Mouse (Mus musculus) CH12F3 (cell line): ENCODE measurements around the gene Pcsk5.

Experiments used
- in situ Hi-C: fragments of 300-500 bp; cut with MboI; formaldehyde crosslinking; loops from 2 replicates; pipeline ENCODE4 v1.14.3; 2020; ENCODE audit warnings: low sequenced_read_pairs

Pcsk5 gene

DNA sequence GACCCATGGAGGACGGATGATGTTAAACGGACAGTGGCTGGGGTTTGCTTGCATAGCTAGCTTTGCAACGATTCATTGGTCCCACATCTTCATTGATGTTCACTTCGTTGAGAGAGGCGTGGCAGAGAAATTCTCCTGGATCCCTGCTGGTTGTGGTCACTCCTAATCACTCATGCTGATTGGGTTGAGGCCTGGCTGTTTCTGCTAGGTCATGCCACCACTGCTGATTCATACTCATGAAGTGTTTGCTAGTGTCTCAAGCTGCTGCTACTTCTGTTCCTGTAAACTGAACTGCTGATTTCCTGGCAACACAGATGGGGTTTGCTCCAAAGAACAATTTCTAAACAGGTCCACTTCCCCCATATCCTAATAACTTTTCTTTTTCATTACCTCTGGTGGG, 430.6 kb downstream of the Pcsk5 start:
- in situ Hi-C loops = no loop called here

DNA sequence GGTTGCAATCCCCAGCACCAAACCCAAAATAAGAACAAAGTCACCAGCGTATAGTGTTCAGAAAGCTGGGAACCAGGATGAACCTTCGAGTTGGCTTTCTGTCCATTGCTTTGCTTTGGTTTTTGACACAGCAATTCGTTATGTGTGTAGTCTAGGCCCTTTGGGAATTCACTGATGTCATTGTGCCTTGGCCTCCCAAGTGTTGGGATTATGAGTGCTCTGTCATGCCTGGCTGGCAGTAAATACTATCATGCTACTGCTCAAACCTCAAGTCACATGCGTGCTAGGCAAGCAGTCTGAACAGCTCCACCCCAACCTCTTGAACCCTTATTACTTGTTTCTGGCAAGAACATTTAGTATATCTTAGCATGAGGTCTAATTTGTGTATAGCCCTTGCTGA, 434.3 kb downstream of the Pcsk5 start:
- in situ Hi-C loops = no loop called here

DNA sequence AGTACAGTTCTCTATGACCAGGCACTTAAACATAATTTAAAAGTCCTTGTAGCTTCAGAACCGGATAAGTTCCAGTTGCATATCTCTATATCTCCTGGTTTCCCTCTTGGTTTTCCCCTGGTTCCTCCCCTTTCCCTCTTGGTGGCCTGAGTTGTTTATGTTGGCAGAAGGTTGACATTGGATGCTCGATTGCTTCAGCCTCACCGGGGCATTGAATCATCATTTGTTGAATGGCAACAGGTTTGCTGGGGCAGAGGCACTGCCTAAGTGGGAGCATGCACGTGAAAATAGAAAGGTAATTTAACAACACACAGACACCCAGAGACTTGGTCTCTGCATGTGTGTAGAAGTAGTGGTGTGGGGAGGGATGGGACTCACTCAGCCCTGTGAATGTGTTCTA, 436.9 kb downstream of the Pcsk5 start:
- in situ Hi-C loops = no loop called here

DNA sequence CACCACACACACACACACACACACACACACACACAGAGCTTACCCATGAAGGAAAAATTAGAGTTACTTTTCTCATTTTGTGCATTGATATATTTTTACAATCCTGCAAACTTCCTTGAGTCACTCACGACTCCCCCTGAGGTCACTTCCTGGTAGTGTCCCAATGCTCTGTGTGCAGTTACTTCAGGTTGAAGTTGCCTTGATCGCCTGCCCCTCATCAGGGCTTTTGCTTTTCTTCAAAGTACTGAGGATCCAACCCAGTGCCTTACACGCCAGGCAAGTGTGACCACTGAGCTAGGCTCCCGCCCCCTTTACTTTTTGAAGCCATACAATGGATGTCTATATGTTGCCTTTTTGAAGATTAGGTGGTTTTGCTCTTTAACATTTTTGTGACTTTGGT, 437.5 kb downstream of the Pcsk5 start:
- in situ Hi-C loops = no loop called here

DNA sequence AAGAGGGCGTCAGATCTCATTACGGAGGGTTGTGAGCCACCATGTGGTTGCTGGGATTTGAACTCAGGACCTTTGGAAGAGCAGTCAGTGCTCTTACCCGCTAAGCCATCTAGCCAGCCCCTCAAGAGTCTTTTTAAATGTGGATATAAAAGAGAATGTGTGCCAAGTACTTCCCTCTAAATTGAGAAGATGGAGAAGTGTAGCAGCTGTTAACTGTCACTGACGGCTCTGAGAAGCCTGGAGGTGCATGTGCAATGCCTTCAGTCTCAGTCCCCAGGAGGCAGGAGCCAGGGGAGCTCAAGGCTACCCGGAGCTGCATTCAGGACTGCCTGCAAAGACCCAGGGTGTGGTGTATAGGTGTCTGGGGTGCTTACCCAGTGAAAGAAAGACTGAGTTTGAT, 439.5 kb downstream of the Pcsk5 start:
- in situ Hi-C loops = no loop called here

DNA sequence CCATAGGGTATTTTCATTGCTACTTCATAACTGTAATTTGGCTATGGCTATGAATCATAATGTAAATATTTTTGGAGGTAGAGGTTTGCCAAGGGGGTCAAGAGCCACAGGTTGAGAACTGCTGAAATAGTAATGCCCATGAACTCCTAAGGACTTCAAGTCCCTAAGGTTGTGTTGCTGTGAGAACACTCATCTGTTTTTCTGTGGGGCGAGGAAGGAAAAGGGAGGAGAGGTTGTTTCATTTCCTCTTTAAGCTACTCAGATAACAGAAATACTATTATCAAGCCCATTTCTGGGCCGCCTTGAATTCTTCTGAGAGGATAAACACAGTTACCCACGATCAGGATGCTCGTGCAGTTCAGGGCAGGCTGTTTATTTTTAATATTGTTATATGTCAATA, 440.6 kb downstream of the Pcsk5 start:
- in situ Hi-C loops = no loop called here

DNA sequence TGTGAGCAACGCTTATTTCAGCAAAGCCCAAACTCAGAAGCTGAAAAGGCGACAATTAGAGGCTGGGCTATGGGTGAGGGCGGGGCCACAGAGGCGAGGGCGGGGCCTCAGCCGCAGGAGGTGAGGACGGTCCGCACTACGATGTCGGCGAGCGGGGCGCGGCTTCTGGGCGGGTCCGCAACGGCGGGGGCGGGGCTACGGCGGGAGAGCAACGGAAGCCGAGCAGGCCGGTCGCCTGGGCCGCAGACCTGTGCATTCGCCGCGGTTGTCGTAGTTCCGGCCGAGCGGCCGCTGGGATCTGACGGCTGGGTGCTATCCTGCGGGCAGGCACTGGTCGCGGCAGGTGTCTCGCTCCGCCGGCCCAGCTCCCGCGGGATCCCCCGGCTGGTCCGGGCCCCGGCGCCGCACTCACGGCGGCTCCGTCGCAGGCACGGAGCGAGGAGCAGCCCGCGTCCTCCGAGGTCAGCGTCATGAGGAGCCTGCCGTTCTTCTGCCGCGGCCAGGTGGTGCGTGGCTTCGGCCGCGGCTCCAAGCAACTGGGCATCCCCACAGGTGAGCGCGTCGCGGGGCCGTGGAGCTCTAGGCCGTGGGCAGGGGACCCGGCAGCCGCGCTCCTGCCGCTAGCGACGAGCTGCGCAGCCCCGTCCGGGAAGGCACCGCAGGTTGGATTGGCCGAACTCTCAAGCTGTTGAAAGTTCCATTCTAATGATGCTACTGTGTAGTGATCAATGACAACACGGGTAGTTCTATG, 443.4 kb downstream of the Pcsk5 start, which contains the start of gene Rfk:
Rfk (plus strand) TSS at position 203 of the 751 bp plus-strand sequence.
- in situ Hi-C loops = no loop called here

DNA sequence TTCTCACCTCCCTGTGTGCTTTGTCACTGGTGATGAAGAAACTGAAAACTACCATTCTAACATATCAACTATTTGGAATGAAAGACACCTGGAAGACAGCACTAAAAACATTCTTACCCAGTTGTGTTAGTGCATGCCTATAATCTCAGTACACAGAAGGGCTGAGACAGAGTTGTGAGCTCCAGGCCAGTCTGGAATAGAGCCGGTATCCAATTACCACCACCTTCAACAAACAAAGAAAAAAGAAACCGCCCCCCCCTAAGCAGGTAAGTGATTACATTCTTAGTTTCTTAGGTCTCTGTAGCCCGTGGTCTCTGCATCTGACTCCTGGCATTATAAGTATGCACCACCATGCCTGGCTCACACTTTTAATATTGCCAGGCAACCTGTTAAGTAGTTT, 444.6 kb downstream of the Pcsk5 start:
- in situ Hi-C loops = no loop called here

DNA sequence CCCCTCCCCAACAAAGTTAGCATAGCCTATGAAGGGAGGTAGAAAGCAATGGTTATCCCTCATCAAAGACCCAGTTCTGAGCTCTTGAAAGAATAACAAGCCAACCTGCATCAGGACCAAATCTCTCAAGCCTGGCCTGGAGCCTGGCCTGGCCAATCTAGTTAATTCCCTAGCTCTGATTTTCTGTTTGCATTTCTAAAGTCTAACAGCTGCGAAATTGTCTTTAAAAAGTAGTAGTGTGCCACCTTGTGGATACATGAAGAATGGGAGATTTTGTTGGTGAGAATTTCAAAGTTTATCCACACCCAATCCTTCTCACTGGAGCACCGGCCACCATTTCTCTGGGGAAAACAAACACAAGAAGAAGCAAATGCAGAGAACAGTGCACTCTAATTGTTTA, 449.0 kb downstream of the Pcsk5 start:
- in situ Hi-C loops = no loop called here

DNA sequence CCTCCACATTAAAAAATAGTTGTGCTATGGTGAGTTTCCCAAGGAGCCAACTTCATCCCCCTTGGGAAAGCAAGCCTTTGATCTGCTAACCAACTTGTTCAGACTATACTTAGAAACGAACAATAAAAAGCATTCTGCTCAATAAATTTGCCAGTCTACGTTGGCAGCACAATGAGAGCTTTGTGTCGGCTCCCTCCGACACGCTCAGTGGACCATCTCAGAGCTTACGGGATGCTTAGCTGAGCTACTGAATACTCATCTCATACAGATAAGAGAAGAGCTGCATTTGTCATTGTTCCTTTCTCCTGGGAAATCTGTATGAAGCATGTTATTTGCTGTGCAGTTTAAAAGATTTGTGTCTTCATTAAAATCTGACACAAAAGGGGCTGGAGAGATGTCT, 451.0 kb downstream of the Pcsk5 start:
- in situ Hi-C loops = no loop called here

DNA sequence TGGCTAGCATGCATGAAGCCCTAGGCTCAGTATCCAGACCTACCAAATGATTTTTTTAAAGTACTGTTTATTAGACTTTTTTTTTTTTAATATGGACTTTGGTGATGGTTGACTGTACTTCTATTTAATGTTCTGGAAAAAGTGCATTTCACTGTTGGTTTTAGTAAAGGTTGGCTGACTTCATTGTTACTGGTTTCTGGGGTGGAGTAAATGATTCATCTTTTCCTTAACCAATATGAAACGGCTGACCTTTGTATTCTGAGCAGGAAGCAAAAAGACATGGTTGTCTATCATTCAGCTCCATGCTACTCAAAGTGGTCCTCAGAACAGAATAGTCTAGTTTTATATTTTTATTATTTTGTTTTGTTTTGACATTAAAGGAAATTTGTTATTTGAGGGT, 452.0 kb downstream of the Pcsk5 start:
- in situ Hi-C loops = no loop called here

DNA sequence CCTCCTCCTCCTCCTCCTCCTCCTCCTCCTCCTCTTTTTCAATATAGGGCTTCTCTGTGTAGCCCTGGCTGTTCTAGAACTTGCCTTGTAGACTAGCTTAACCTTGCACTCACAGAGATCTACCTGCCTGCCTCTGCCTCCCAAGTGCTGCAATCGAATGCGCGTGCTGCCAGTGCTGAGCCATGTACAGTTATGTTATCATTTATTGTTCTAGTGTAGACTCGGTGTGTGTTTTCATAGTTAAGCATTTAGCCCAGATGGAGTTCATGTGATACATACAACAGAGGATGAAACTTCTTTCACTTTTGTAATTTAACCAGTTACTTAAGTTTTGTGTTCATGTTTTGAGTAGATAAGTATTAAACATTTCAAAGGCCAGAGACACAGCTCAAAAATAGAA, 452.4 kb downstream of the Pcsk5 start:
- in situ Hi-C loops = no loop called here

DNA sequence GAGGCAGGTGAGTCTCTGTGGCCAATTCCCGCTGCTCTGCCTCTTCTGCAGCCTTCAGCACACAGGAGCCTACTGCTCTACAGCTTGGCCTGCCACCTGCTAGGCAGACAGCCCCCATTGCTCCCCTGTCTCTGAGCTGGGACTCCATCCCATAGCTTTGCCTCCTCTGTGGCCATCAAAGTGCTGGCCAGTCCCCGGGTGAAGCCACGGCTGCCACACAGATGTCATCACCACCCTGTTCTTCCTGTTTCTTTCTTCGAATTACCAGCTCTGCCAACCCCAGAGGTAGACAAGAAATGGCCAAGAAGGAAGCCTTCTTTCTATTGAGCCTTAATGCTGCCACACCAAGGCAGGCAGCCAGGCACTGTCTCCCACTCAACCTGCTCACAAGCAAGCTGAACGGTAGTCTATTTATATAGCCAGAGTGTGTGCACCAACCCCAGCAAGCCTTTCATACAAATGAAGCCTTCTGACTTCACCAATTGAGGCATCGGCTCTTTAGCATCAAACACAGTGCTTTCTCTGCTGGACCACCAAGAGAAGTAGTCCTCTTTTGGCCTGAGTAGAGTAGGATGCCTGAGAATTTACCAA, 454.5 kb downstream of the Pcsk5 start:
- in situ Hi-C loops = no loop called here
